Mouse (Mus musculus): ENCODE measurements at regions not wholly inside any gene's neighbourhood (a gene's known extent, or its start where the extent isn't known, plus 50 kb on each side); places are given as distances from the start of the nearest gene placed in this dataset.

DNA sequence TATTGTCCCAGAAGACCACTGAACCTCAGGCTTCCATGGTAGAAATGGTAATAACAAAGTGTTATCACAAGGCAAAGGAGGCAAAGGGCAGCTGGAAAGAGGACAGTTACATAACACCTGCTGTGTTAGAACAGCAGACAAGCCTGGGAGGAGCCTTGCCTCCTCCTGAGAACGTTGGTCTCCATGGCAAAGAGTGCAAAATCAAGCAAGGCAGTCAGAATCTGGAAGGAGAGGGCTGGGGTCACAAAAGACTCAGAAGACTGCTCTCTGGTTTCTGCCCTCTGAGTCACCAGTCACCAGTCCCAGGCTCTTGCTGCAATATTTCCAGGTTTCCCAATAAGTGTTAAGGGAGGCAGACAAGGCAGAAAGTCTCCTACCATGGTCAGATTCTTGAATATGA lies 197.3 kb downstream of the Ibtk start:
- TF ChIP-seq CTCF (IDR thresholded peaks at IDR 0.05; ENCODE audit: borderline replicate concordance, insufficient read depth, low read length) = no peak
- TF ChIP-seq POLR2A (IDR thresholded peaks at IDR 0.05; ENCODE audit: low read depth, low read length) = no peak

Measured in embryonic fibroblast, embryonic 13.5 days (primary cell).